Mouse (Mus musculus) adrenal gland, postnatal 14 days (tissue): ENCODE data around the gene Cyp21a1. TPM values are rescaled to one million over a fixed set of nuclear protein-coding genes. Genes with fewer than 3 reads are reported as not detected.
"Not testable (repeated sequence)": the region's sequence is repeated elsewhere in the genome, so short reads cannot be mapped to it uniquely, and the experiment has no call there.

Experiments used
- DNase-seq: peaks from one replicate; pipeline ENCODE4 v3.0.0; 2021; ENCODE audit warnings: mixed read lengths
- microRNA-seq, 2 experiments: library from miRNA; unstranded; fragments of <30 nt; microRNA quantifications; one replicate each; pipeline ENCODE4 v1.2.0; 2021
- total RNA-seq: library from RNA; stranded (reverse); gene quantifications from 2 replicates; pipeline ENCODE4 v1.2.3, GENCODE M21; 2021

Gene Cyp21a1
- total RNA-seq, 1 experiment from 2014 or later: 3,825 TPM

- peak; percentile 46 for DNase-seq
Observed at GRCm38 (mm10) chr17:34804871-34805562, 656 bp upstream of the Cyp21a1 start.

DNA sequence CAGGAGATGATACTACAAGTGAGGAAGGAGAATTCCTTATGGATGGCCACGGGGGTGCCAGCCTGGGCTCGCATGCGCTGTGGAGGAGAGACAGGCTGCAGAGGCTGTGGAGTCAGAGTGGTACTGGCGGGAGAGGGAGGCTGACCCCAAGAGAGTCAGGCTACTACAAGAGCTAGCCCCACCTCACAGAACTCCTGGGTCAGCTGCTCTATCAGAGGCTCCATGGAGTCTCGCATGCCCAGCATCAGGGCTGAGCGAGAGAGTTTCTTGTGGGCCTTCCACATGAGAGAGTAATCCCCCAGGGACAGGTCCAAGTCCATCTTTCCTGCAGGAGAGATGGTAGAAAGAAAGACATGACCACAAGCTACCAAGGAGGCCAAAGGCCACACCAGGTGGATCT lies 994 bp downstream of the Cyp21a1 start:
- DNase-seq: not testable (repeated sequence)

DNA sequence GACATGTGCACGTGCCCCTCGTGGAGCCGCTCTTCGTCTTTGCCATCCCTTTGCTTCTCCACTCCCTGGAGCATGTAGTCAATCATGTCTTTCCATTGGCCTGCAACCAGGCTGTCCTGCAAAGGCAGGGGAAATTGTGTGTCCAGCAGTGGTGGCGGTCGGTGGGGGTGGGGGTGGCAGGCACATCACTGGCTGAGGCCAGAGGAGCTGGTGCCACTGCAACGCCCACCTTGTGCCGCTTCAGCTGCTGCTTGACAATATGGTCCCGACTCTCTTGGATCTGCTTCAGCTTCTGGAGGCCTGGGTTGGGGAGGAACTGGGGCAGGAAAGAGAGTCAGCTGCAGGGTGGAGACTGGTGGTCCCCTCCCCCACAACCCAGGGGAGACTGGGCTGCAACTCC lies 1.6 kb downstream of the Cyp21a1 start:
- DNase-seq: not testable (repeated sequence)

DNA sequence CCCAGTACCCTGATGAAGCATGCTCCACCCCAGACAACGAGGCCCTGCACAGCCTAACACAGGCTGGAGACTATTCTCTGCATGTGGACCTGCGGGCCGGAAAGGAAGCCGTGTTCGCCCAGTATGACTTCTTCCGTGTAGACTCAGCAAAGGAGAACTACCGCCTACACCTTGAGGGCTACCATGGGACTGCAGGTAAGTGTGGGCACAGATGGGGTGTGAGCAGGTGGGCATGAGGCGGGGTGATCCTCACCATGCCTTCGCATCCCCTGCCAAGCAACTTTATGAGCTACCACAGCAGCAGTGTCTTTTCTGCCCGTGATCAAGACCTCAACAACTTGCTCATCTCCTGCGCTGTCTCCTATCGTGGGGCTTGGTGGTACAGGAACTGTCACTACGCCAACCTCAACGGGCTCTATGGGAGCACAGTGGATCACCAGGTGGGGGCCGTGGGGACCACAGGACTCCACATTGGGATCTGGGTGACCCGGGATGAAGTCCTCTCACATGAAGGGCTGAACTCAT lies 3.5 kb downstream of the Cyp21a1 start:
- not testable (repeated sequence) for DNase-seq

GRCm38 (mm10) chr17:34799531-34799925 lies 4.8 kb downstream of the Cyp21a1 start:
- DNase-seq: peak; percentile 22

- DNase-seq: peak; percentile 37
Observed at GRCm38 (mm10) chr17:34798866-34799530, 5.4 kb downstream of the Cyp21a1 start.

DNA sequence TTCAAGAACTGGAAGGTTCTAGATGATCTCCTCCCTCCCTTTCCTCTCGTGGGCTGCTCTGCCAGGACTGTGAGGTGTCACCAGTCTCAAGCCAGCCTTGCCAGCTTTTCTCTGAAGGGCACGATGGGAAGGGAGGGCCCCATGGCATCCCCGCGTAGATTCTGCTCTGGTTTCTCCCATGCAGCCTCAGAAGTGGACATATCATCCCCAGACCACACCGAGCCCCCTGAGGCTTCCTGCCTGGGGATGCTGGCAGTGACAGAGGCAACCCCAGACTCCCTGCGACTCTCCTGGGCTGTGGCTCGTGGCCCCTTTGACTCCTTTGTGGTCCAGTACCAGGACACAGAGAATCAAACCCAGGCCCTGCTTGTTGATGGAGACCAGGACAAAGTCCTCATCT lies 6.3 kb downstream of the Cyp21a1 start:
- peak; percentile 70 for DNase-seq

DNA sequence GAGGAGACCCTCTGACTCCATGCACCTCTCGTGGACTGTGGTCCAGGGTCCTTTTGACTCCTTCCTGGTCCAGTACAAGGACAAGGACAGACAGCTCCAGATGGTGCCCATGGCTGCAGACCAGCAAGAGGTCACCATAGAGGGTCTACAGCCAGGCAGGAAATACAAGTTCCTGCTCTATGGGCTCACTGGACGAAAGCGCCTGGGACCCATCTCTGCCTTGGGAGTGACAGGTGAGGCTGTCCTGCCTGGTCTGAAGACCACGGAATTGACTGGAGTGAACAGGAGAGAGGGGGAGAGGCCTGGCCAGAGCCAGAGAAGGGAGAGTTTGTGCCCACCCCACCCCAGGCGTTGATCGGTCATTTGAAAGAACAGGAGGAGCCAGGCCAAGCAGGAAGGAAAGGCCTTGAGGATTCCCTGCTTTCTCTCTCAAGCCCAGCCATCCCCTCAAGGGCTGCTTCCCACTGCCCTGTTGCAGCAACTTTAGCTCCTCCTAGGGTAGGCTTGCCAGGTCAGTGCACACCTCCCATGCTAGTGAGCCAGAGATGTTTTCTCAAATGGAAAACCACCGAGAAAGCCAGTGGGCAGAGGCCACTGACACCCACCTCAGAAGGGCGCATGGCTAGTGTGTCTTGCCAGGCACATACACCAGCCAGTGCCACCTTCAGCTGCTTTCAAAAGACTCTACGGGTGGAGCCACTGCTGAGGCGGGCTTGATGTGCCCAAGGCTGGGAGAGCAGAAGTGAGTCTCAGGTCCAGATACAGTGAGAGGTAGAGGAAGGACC lies 7.0 kb downstream of the Cyp21a1 start:
- DNase-seq: peak; percentile 68

GRCm38 (mm10) chr17:34796311-34797140 lies 7.8 kb downstream of the Cyp21a1 start:
- DNase-seq: peak; percentile 77

DNA sequence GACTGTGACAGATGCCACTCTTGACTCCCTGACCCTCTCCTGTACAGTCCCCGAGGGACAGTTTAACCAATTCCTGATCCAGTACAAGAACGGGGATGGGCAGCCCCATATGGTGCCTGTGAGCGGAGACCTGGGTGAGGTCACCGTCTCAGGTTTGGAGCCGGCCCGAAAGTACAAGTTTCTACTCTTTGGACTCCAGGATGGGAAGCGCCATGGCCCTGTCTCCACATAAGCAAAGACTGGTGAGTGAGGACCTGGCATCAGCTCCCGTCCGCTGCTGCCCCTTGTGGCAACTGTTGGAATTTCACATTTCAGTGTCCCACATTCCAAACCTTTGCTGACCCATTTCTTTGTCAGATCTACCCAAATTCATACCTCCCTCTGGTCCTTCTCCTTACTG lies 8.7 kb downstream of the Cyp21a1 start:
- peak; percentile 86 for DNase-seq

DNA sequence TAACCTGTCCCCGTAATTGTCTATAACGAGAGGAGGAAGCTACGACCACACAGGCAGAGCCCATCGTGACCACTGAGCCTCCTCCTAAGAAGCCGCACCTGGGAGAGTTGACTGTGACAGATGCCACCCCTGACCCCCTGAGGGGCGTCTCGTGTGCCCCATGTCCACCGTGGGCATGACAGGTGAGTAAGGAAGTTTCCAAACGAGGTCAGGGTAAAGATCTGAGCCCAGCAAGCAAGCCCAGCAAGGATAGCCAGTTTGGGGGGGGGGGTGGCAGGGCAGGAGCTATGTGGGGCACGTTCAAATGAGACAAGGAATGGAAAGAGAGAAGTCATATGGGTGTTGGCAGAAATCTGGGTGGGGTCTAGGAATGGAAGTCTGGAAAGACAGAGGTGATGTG lies 9.3 kb downstream of the Cyp21a1 start:
- peak; percentile 60 for DNase-seq

DNA sequence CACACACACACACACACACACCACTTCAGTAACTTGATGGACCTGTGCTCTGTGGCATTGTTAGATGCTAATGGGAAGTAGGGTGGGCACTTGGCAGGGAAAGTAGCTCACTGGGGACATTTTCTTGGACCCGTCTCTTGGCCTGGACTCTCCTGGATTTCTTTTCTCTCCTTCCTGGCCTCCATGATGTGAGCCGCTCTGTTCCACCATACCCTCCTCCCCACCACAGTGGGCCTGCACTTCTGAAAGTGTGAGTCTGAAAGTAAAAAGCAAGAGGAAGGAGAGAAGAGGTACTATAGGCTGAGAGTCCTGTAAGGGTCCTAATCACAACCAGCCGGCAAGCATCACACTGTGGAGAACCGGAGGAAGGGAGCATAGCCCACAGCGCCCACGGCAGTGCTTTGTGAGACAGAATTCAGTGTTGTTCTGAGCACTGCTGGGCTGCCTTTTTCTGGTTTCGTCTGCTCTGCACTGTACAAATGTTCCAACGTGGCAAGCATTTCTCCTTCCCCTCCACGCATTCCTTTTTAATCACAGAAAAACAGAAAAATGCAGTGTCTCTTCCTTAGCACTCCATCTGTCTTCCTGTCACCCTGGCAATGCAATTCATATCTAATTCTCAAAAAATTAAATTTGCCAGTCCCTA lies 26.6 kb downstream of the Cyp21a1 start:
- DNase-seq: no peak

- DNase-seq: no peak
Observed at GRCm38 (mm10) chr17:34761471-34761870, 42.9 kb downstream of the Cyp21a1 start.

Small RNA genes lying within 50 kb of the gene (microRNA-seq; reads per million reads assigned to microRNA genes)
- gene Gm27471: 0 reads per million in 2 experiments
- gene Mir6970: 0.38 to 0.85 reads per million in 2 experiments
- gene Mir6971: 1.7 to 6.1 reads per million in 2 experiments

Other genes with a start within 250 kb of the Cyp21a1 start
- 34.1 and 39.3 TPM in 2 replicates for gene Notch4, start 240.3 kb downstream of the Cyp21a1 start, total RNA-seq
- 6.3 and 16.3 TPM in 2 replicates for gene Gpsm3, start 214.8 kb downstream of the Cyp21a1 start, total RNA-seq
- gene Pbx2, start 213.3 kb downstream of the Cyp21a1 start, total RNA-seq: 37.2 and 42.2 TPM in 2 replicates
- 1.7 and 2.4 TPM in 2 replicates for gene Ager, start 206.7 kb downstream of the Cyp21a1 start, total RNA-seq
- gene Rnf5, start 200.9 kb downstream of the Cyp21a1 start, total RNA-seq: 72.5 and 76.9 TPM in 2 replicates
- gene Agpat1, start 200.3 kb downstream of the Cyp21a1 start, total RNA-seq: 101 and 103 TPM in 2 replicates
- 4.3 and 4.7 TPM in 2 replicates for gene Egfl8, start 188.6 kb downstream of the Cyp21a1 start, total RNA-seq
- 49.7 and 50.0 TPM in 2 replicates for gene Ppt2, start 176.1 kb downstream of the Cyp21a1 start, total RNA-seq
- gene Prrt1, start 175.0 kb downstream of the Cyp21a1 start, total RNA-seq: 8.7 and 12.4 TPM in 2 replicates
- gene Fkbpl, start 159.8 kb downstream of the Cyp21a1 start, total RNA-seq: 11.5 and 12.5 TPM in 2 replicates
- gene Atf6b, start 157.4 kb downstream of the Cyp21a1 start, total RNA-seq: 43.5 and 52.1 TPM in 2 replicates
- 39.8 and 41.0 TPM in 2 replicates for gene Tnxb, start 134.0 kb downstream of the Cyp21a1 start, total RNA-seq
- 110 and 152 TPM in 2 replicates for gene C4b, start 60.7 kb downstream of the Cyp21a1 start, total RNA-seq
- gene Stk19, start 32.4 kb upstream of the Cyp21a1 start, total RNA-seq: 38.0 and 38.6 TPM in 2 replicates
- gene Dxo, start 32.5 kb upstream of the Cyp21a1 start, total RNA-seq: 65.0 and 65.5 TPM in 2 replicates
- 55.0 and 60.0 TPM in 2 replicates for gene Skiv2l, start 45.6 kb upstream of the Cyp21a1 start, total RNA-seq
- gene Nelfe, start 45.8 kb upstream of the Cyp21a1 start, total RNA-seq: 54.4 and 58.4 TPM in 2 replicates
- 36.2 and 180 TPM in 2 replicates for gene Cfb, start 58.0 kb upstream of the Cyp21a1 start, total RNA-seq
- gene Zbtb12, start 74.9 kb upstream of the Cyp21a1 start, total RNA-seq: 13.8 and 15.2 TPM in 2 replicates
- not detected in 2 replicates for gene Gm20547, start 77.5 kb upstream of the Cyp21a1 start, total RNA-seq
- gene C2, start 93.7 kb upstream of the Cyp21a1 start, total RNA-seq: 43.2 and 54.5 TPM in 2 replicates
- gene Ehmt2, start 93.9 kb upstream of the Cyp21a1 start, total RNA-seq: 112 and 134 TPM in 2 replicates
- 1.5 and 1.7 TPM in 2 replicates for gene Slc44a4, start 109.9 kb upstream of the Cyp21a1 start, total RNA-seq
- 19.3 and 25.2 TPM in 2 replicates for gene Neu1, start 126.7 kb upstream of the Cyp21a1 start, total RNA-seq
- 29.6 and 90.6 TPM in 2 replicates for gene Hspa1b, start 154.7 kb upstream of the Cyp21a1 start, total RNA-seq
- not detected in 2 replicates for gene Gm20481, start 165.4 kb upstream of the Cyp21a1 start, total RNA-seq
- 12.7 and 38.7 TPM in 2 replicates for gene Hspa1a, start 167.6 kb upstream of the Cyp21a1 start, total RNA-seq
- 0.34 and 0.37 TPM in 2 replicates for gene Hspa1l, start 168.1 kb upstream of the Cyp21a1 start, total RNA-seq
- 39.4 and 44.2 TPM in 2 replicates for gene Lsm2, start 177.3 kb upstream of the Cyp21a1 start, total RNA-seq
- 55.3 and 71.7 TPM in 2 replicates for gene Vars, start 196.4 kb upstream of the Cyp21a1 start, total RNA-seq
- gene Vwa7, start 212.0 kb upstream of the Cyp21a1 start, total RNA-seq: 0.85 and 1.2 TPM in 2 replicates
- 1.3 and 1.7 TPM in 2 replicates for gene Sapcd1, start 223.5 kb upstream of the Cyp21a1 start, total RNA-seq
- 1.8 and 3.6 TPM in 2 replicates for gene Msh5, start 242.2 kb upstream of the Cyp21a1 start, total RNA-seq
- 83.0 and 109 TPM in 2 replicates for gene Clic1, start 245.4 kb upstream of the Cyp21a1 start, total RNA-seq